27 mouse cellular contexts compared by ENCODE assay signal in the genomic region with DNA sequence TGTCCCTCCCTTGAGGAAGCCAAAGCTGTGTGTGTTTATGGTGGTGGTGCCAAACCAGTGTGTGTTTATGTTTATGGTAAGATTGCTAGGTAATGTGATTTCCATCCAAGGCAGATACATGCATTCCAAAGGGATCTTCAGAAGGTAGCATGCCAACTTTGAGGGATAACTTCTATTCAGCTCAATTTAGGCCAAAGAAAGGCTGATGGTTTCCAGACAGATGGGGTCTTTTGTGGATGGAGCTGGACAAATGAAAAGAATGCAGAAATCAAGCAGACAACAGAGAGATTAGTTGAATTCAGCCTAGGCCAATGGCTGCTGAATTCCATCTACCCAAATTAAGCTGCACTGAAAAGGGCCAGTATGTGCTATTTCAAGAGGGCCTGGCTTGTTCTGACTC. TPM values are rescaled to one million over a fixed set of nuclear protein-coding genes. Genes with fewer than 3 reads are reported as not detected.
A peak's percentile ranks its signal among the peaks of the same experiment; 100 is the strongest.
DNase-seq lines count a peak whose midpoint lies in the region; ATAC-seq and TF ChIP-seq lines count a peak whose summit lies in the region.
"Had no signal": no experiment of that assay in that cellular context is flagged by ENCODE, and none has a peak within 500 bp of the region (broad histone marks: within the 10 kb centered on the region; RNA-seq: fewer than 3 reads in every experiment).

No protein-coding gene starts in this region.

- no peak for TF ChIP-seq CTCF in heart, postnatal 0 days (IDR thresholded peaks at IDR 0.05; ENCODE audit: low read depth)
- TF ChIP-seq CTCF in brain, embryonic 14.5 days (IDR thresholded peaks at IDR 0.05; ENCODE audit: borderline replicate concordance, extremely low read depth, insufficient read depth, insufficient read length), result no peak

- no peak overlapping the region for H3K9ac ChIP-seq in heart, embryonic 12.5 days
- H3K9ac ChIP-seq in heart, postnatal 0 days (replicated peaks; ENCODE audit: low read depth, low read length), result no peak overlapping the region
- no peak overlapping the region for H3K9ac ChIP-seq in midbrain, embryonic 15.5 days
- H3K9ac ChIP-seq: embryonic facial prominence, embryonic 12.5 days; forebrain, embryonic 13.5 days; forebrain, embryonic 15.5 days; forebrain, postnatal 0 days had no signal

- TF ChIP-seq POLR2A in brain, embryonic 14.5 days (IDR thresholded peaks at IDR 0.05; ENCODE audit: borderline replicate concordance, extremely low read depth, insufficient read depth, insufficient read length, poor library complexity, severe bottlenecking), result no peak

- peak; percentile 56 for DNase-seq in heart, adult 11 months
- DNase-seq in heart, postnatal 0 days (ENCODE audit: low spot score), result no peak
- no peak for DNase-seq in heart, adult 8-10 months (ENCODE audit: low spot score)
- no peak for DNase-seq in midbrain, embryonic 10.5 days (ENCODE audit: low spot score)
- DNase-seq in brain, embryonic 14.5 days (ENCODE audit: low read depth), result peak; percentile 23
- no peak for DNase-seq in T-cell, adult 2 months (ENCODE audit: low spot score)
- DNase-seq: adrenal gland, adult 2 months; adrenal gland, postnatal 10 days; adrenal gland, postnatal 25 days; cerebellum, adult 11-12 months; cerebellum, adult 2 months; cerebellum, adult 9-10 months; cerebellum, postnatal 10 days; cerebellum, postnatal 25 days; forebrain, postnatal 0 days had no signal

- ATAC-seq in heart, embryonic 12.5 days (ENCODE audit: insufficient number of reproducible peaks, low FRiP score), result no peak
- ATAC-seq in heart, postnatal 0 days (ENCODE audit: insufficient read depth, low read depth), result no peak
- no peak for ATAC-seq in midbrain, embryonic 15.5 days (replicated peaks)
- ATAC-seq: forebrain, embryonic 13.5 days; forebrain, embryonic 15.5 days; forebrain, postnatal 0 days; Patski had no signal

- H3K27ac ChIP-seq in heart, embryonic 12.5 days (ENCODE audit: poor library complexity, severe bottlenecking), result no peak overlapping the region
- 0 out of 2 replicates have a peak overlapping the region, but pooled peaks have one; percentile 4 for H3K27ac ChIP-seq in heart, postnatal 0 days (ENCODE audit: low read depth)
- H3K27ac ChIP-seq in midbrain, embryonic 10.5 days (replicated peaks), result peak overlapping the region; percentile 70
- H3K27ac ChIP-seq in midbrain, embryonic 15.5 days, result no peak overlapping the region
- H3K27ac ChIP-seq: embryonic facial prominence, embryonic 10.5 days; embryonic facial prominence, embryonic 12.5 days; forebrain, embryonic 13.5 days; forebrain, embryonic 15.5 days had no signal

- no peak overlapping the region for H3K4me2 ChIP-seq in heart, embryonic 12.5 days
- no peak overlapping the region for H3K4me2 ChIP-seq in heart, postnatal 0 days (ENCODE audit: low read depth, low read length)
- no peak overlapping the region for H3K4me2 ChIP-seq in midbrain, embryonic 15.5 days
- H3K4me2 ChIP-seq: embryonic facial prominence, embryonic 12.5 days; forebrain, embryonic 13.5 days; forebrain, embryonic 15.5 days had no signal

- no peak for TF ChIP-seq EP300 in heart, postnatal 0 days (IDR thresholded peaks at IDR 0.05; ENCODE audit: low read depth)

- H3K36me3 ChIP-seq in heart, embryonic 12.5 days, result no peaks in the 10 kb centered on the region
- no peaks in the 10 kb centered on the region for H3K36me3 ChIP-seq in heart, postnatal 0 days (replicated peaks; ENCODE audit: control insufficient read depth, insufficient read depth, low read length)
- H3K36me3 ChIP-seq in midbrain, embryonic 10.5 days, result no peaks in the 10 kb centered on the region
- no peaks in the 10 kb centered on the region for H3K36me3 ChIP-seq in midbrain, embryonic 15.5 days (replicated peaks)
- H3K36me3 ChIP-seq: embryonic facial prominence, embryonic 10.5 days; embryonic facial prominence, embryonic 12.5 days; forebrain, embryonic 15.5 days had no signal

- no peaks in the 10 kb centered on the region for H3K9me3 ChIP-seq in heart, embryonic 12.5 days (replicated peaks)
- H3K9me3 ChIP-seq in heart, postnatal 0 days (replicated peaks; ENCODE audit: control insufficient read depth, low read length), result no peaks in the 10 kb centered on the region
- H3K9me3 ChIP-seq in midbrain, embryonic 10.5 days (replicated peaks), result no peaks in the 10 kb centered on the region
- H3K9me3 ChIP-seq in midbrain, embryonic 15.5 days, result no peaks in the 10 kb centered on the region
- H3K9me3 ChIP-seq: embryonic facial prominence, embryonic 10.5 days; embryonic facial prominence, embryonic 12.5 days; forebrain, embryonic 13.5 days; forebrain, embryonic 15.5 days had no signal

- H3K4me1 ChIP-seq in heart, embryonic 12.5 days (replicated peaks), result peaks cover 11% of the 10 kb centered on the region
- peaks cover 19% of the 10 kb centered on the region; the same call in 1 of the 2 replicates for H3K4me1 ChIP-seq in heart, postnatal 0 days (ENCODE audit: control insufficient read depth, insufficient read depth)
- peaks cover 24% of the 10 kb centered on the region for H3K4me1 ChIP-seq in midbrain, embryonic 10.5 days
- H3K4me1 ChIP-seq in midbrain, embryonic 15.5 days, result no peaks in the 10 kb centered on the region
- H3K4me1 ChIP-seq: embryonic facial prominence, embryonic 12.5 days; forebrain, embryonic 13.5 days; forebrain, embryonic 15.5 days had no signal

- H3K4me3 ChIP-seq in heart, embryonic 12.5 days, result no peak overlapping the region
- no peak overlapping the region for H3K4me3 ChIP-seq in heart, postnatal 0 days (ENCODE audit: low read depth, low read length)
- no peak overlapping the region for H3K4me3 ChIP-seq in midbrain, embryonic 10.5 days
- H3K4me3 ChIP-seq in midbrain, embryonic 15.5 days, result no peak overlapping the region
- H3K4me3 ChIP-seq: embryonic facial prominence, embryonic 10.5 days; embryonic facial prominence, embryonic 12.5 days; forebrain, embryonic 13.5 days; forebrain, embryonic 15.5 days had no signal

- no peaks in the 10 kb centered on the region for H3K27me3 ChIP-seq in heart, embryonic 12.5 days (replicated peaks)
- no peaks in the 10 kb centered on the region for H3K27me3 ChIP-seq in heart, postnatal 0 days (ENCODE audit: control insufficient read depth, insufficient read depth, low read length)
- no peaks in the 10 kb centered on the region for H3K27me3 ChIP-seq in midbrain, embryonic 10.5 days (ENCODE audit: low read depth, poor library complexity, severe bottlenecking)
- H3K27me3 ChIP-seq in midbrain, embryonic 15.5 days (replicated peaks), result no peaks in the 10 kb centered on the region
- H3K27me3 ChIP-seq: embryonic facial prominence, embryonic 12.5 days; forebrain, embryonic 13.5 days; forebrain, embryonic 15.5 days; Patski had no signal

RNA-seq across cellular contexts. Expression of a gene that starts 13.3 kb away (rescaled TPM):
- not detected in 2 replicates for polyA plus RNA-seq in heart, embryonic 12.5 days (2016; fragmentation: Nextera tagmentation; extraction: Ambion mirVana)
- total RNA-seq in heart, postnatal 0 days (2014; rRNA removed; ENCODE audit: low replicate concordance), result 0.58 TPM in 1 of 2 replicates, not detected in the other
- 0.26 and 0.55 TPM in 2 replicates for polyA plus RNA-seq in heart, postnatal 0 days (2015; fragmentation: Nextera tagmentation; extraction: Ambion mirVana)
- total RNA-seq in heart, adult 8-10 months (2022), result 1 to 10 TPM; 2.6 to 5.4 (median 4.0) TPM
- polyA plus RNA-seq in midbrain, embryonic 10.5 days (2016; fragmentation: Nextera tagmentation; extraction: Ambion mirVana), result not detected in 2 replicates
- polyA plus RNA-seq in midbrain, embryonic 15.5 days (2015; fragmentation: Nextera tagmentation; extraction: Ambion mirVana), result not detected in 2 replicates
- not detected in 2 replicates for polyA plus RNA-seq in brain, embryonic 14.5 days (2012; rRNA removed)
- total RNA-seq: adrenal gland, adult 2 months; adrenal gland, postnatal 25 days; ES-E14; forebrain, postnatal 0 days; MEL had no signal
- polyA plus RNA-seq: adrenal gland, adult 2 months; C2C12; cerebellum, adult 2 months; embryonic facial prominence, embryonic 10.5 days; embryonic facial prominence, embryonic 12.5 days; embryonic facial prominence, embryonic 14.5 days; forebrain, embryonic 11.5 days; forebrain, embryonic 13.5 days; forebrain, embryonic 15.5 days; forebrain, postnatal 0 days; Patski had no signal

Comparison
In these comparisons a context has a peak if more than half of its experiments do, and no peak if none do; other contexts are left out.
1. DNase-seq: peak in heart, adult 11 months (single experiment) and brain, embryonic 14.5 days (single experiment); none in heart, postnatal 0 days (single experiment), heart, adult 8-10 months (single experiment), midbrain, embryonic 10.5 days (single experiment) and T-cell, adult 2 months (single experiment).
2. H3K27ac ChIP-seq: peak in heart, postnatal 0 days (single experiment) and midbrain, embryonic 10.5 days (single experiment); none in heart, embryonic 12.5 days (single experiment) and midbrain, embryonic 15.5 days (single experiment).